Mouse (Mus musculus) ES-Bruce4 (cell line): ENCODE measurements around the gene 9130019O22Rik.

Experiments used
- CTCF ChIP-seq: IDR thresholded peaks from one replicate; pipeline ENCODE4 v1.8.1; 2011; ENCODE audit warnings: low read depth, low read length
- EP300 ChIP-seq: IDR thresholded peaks from 2 replicates; pipeline ENCODE4 v1.6.1; 2011; ENCODE audit warnings: low read depth, low read length; ENCODE audit not compliant: insufficient read depth

DNA sequence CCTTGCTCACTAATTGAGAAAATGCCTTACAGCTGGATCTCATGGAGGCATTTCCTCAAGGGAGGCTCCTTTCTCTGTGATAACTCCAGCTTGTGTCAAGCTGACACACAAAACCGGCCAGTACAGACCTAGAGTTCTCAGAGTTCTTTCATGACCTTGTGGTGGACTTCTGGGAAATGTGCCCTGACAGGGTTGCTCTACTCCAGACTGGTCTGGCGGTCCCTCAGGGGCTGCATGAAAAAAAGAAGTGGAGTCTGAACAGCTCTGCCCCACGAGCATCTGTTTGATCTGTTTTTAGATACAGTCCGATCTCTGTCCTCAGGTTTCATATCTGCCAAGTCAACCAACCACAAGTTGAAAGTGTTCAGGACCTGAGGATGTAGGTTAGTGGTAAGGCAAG is 49.3 kb downstream of the 9130019O22Rik start:
- TF ChIP-seq EP300 (no peak), CTCF (no peak)
